Mouse (Mus musculus) layer of hippocampus, adult 18-20 months (tissue): Measurements from ENCODE around the gene Plac9b. TPM values are rescaled to one million over a fixed set of nuclear protein-coding genes. Genes with fewer than 3 reads are reported as not detected.
"Not testable (repeated sequence)": the region's sequence is repeated elsewhere in the genome, so short reads cannot be mapped to it uniquely, and the experiment has no call there.

Source experiments
- DNase-seq, 2 experiments: peaks; one replicate each; pipeline ENCODE4 v3.0.0; 2022; ENCODE audit warnings: low spot score in 2 of 2
- long read RNA-seq: library from polyadenylated mRNA; stranded (forward); transcript quantifications from one replicate; pipeline ENCODE4 v2.0.0, GENCODE M21; 2021
- total RNA-seq, 2 experiments: library from RNA; stranded (reverse); gene quantifications; 2 replicates each; pipeline ENCODE4 v1.2.3; 2021

Plac9b gene
- 1 to 10 TPM; 3.1 to 6.9 TPM for total RNA-seq
- long read RNA-seq = 0 reads

DNA sequence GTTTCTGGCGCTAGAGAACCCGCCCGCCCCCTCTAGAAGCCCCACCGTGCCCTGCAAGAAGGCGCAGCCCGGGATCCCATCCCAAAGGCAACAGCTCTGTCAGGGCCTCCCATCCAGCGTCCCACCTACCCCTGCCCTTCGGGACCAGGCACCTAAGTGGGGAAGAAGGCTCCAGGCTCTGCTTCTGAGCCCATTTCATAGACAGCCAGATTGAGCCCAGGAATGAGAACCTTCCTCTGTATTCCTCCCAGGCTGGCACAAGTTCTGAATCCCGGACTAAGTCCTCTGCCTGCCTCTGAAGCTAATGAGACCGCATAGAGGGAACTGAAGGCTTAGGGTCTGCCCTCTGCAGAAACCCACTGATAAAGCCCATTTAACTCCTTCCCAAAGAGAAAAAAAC lies at the start of gene Plac9b:
TSS of gene Plac9b (minus strand) at position 101 of the 400 bp plus-strand sequence.
- DNase-seq = not testable (repeated sequence)

DNA sequence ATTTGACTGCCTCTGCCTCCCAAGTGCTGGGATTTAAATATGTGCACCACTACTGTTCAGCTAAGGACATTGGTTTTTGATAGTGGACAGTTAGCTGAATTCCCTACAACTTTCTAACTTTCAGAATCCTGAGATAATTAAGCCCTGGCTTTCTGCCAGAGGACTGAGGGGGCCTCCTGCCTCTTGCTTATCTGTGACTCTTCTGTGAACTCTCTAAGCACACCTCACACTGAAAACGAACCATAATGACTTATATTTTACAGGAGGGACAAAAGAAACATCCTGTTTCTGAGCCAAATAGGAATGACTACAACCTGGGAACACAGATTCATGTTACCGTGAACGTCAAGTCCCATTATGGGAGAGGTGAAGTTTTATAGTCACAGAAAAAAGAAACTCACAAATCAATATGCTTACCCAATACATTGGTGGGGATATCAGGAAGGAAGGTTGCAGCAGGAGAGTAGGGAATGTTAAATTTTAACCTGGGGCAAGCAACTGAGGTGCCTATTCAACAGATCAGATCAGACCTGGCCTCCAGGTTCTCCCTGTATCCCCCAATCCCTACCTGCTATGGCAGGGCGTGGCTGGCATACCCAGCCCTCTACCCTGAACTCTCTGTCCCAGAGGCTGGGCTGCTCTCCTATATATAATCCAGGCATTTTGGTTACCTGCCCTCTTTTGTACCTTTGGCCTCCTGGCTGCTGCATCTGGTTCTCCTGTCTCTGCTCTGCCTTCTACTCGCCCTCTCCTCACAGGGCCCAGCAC lies 34.1 kb upstream of the Plac9b start:
- DNase-seq = not testable (repeated sequence)

DNA sequence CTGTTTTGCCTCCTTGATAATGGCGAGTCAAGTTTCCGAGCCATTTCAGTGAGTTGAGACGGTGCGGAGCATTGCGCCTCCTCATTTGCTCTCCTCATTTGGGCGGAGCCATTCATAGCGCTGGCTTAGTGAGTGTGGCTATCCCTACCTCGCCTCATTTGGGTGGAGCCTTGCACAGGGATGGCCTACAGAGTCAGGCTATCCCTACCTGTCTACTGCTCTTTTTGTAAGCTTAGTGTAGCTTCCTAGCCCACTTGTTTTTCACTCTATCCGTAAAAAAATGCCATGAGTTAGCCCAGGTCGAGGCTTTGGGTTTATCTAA lies 24.6 kb upstream of the Plac9b start, which contains the start of gene Tmem254b:
TSS of gene Tmem254b (minus strand) at position 116 of the 322 bp plus-strand sequence.
- DNase-seq = not testable (repeated sequence)

DNA sequence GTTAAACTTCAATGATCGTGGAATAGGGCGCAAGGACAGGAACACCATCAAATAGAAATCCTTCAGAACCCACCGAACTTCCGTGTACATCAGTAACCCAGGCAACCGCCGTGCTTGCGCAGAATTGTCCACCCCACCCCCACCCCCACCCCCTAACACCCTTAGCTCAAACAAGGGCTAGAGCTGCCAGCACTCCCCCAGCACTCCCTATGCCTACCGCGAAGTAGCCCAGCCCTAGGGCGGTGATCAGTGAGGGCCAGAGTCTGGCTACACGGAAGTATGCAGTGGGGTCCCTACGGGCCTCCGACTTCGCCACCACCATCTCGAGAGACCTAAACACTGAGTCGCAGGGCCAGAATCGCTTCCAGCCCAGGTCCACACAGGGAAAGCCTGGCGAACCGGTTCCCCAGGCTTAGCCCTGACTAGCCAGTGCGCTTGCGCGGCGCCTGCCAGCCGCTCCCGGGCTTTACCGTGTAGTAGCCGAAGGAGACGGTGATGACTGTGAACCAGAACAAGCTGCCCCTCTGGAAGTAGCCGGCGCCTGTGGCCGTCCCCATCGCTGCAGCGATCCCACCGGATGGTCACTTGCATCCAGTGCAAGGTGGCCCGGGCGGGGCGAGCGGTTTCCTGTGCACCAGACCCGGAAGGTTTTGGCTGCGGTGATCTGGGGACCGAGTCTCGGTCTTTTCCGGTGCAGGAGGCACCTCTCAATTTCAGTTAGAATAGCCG lies 24.1 kb upstream of the Plac9b start:
- DNase-seq = not testable (repeated sequence)

DNA sequence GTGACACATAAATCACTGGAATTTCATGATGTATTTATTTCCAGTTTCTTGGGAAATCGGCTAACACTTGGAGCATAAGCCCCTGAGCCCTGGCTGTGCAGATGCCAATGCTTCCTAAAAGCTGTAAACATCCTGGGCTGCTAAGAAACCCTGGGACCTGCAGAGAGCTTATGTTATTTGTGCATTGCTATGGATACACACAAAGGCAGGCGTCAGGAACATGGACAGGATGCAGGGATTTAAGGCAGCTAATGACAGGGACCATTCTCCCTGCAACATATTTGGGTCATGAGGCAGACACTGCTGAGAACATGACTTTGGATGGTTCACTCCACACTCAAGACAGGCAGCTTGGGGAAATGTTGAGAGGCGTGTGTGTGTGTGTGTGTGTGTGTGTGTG lies 15.6 kb upstream of the Plac9b start:
- not testable (repeated sequence) for DNase-seq

DNA sequence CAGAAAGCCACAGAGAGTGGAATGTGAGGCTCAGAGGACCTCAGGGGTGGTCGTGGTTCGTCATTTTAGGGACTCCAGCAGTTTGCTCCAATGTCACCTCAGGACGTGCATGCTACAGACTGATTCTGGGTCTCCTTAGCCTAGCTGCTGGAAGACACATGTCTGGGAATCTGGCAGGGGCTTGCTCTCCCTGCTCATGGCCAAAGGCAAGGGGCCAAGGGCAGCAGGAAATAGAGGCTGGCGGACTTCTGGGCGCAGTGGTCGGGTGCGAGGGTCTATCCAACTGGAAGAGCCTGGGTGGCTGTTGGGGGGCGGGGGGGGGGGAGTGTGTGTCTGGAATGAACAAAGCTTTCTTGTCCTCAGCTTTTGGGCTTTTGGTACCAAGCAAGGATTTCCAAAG lies 6.1 kb upstream of the Plac9b start:
- DNase-seq = not testable (repeated sequence)

DNA sequence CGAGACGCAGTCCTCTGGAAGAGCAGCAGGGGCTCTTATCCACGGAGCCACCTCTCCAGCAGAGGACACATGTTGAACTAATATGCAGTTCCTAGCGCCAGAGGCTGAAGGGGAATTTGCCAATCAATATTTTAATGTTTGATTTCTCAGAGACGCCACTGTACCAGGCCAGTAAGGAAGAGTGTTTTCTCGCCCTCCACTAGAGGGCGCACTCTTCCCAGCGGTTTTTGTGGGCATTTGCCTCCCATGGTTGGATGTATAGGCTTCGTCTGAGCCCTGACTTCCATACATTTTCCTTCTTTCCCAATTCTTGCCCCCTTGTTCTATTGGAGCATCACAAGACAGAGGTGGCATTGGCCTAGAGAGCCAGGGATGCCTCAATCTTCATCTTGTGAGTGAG lies 4.4 kb upstream of the Plac9b start:
- not testable (repeated sequence) for DNase-seq

DNA sequence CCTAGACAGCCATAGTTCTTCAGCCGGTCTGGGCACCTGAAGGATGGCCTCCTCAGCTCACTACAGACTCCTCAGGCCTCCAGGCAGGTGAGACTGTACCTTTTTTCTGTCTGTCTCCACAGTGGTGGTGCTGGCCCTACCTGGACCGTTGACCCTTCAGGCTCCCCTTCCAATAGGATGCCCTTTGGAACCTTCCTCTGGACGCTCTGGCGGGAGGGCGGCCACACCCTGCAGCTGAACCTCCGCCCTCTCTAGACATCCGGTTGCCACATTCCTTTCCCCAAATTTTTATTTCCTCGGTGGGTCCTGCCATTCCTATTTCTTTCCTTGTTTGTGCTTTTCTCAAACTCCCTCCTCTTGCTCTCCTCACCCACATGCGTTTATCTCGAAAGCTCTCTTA lies 620 bp downstream of the Plac9b start:
- not testable (repeated sequence) for DNase-seq

DNA sequence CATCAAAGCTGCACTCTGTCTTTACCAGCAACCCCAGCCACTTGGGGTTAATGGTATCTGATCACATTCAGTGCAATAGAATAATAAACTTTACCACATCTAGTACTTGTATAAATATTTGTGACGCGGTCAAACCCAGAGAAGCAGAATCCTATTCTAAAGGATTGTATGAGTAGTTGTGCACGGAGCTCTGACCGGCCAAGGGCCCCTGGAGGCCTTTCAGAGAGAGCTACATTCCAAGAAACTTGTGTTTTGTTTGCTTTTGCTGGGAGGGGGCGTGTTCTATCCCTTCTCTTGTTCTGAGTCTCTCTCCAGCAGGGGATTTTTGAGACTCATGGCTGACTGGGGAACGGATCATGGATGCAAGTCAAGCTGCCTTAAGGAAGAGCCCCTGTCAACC lies 7.3 kb downstream of the Plac9b start:
- not testable (repeated sequence) for DNase-seq

DNA sequence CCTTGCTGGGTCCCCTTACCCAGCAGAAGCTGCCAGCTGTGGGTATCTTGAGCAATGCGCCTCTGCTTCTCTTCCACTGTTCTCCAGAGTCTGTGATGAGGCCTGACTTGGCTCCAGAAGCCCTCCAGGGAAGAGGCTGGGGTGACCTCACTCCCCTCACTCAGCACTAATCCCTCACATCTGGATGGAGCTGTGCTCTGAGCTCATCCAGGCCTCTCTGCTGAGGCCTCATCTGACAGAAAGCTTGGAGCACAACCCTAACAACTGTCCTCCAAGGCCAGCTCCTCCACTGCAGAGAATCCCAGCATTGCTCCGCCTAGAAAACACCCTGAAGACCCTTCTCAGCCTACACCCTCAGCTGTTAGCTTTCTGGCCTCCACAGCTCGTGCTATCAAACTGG lies 8.3 kb downstream of the Plac9b start:
- DNase-seq = not testable (repeated sequence)

DNA sequence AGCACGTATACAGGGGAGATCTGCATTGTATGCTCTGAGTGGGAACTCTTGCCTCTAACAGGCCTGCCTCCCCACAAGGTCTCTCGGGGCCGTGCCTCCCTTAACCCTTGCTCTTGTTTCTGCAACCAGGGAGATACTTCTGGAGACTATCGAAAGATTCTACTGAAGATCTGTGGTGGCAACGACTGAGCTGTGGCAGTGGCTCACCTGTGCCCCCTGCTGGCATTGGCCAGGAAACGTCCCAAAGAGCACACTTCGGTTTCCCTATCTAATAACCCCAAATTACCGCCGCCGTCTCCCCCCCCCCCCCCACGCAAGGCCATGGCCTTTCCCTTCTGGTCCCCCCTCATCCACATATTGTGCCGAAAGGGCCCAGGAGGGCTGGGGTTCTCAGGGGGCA lies 17.0 kb downstream of the Plac9b start:
- DNase-seq = not testable (repeated sequence)

DNA sequence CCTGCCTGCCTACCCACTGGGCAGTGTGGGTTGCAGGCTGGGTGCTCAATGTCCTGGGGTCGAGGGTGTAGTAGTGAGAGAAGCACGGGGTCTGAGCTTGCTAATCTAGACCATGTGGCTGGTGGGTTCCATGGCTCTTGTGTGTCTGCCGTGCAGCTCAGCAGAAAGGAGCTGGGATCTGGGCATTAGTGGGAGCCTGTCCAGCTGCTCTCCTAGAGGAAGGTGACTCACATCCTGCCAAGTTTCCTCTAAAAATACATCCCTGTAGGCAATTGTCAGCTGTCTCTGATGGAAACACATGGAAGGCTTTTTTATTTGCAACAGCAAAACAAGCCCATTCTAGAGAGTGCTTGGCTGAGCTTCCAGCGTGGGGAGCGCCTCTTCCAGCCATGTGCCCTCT lies 19.9 kb downstream of the Plac9b start:
- DNase-seq = not testable (repeated sequence)

DNA sequence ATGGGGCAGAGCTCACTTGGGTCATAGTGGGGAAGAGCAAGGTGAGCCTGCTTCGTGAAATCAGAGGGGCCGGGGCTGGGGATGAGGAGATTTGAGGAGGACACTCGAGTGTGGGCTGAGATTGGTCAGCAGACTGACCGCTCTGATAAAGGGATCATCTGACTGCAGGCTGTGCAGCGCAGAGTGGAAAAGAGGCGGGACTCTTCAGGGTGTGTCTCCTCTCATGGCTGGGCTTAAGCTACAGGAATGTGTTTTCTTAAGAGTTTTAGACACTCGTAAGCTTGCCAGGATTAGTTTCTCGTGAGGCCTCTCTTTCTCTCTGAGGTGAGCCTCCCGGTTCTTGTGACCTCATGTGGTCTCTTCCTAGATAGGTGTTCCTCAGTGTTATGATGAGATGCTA lies 21.1 kb downstream of the Plac9b start:
- DNase-seq = not testable (repeated sequence)

DNA sequence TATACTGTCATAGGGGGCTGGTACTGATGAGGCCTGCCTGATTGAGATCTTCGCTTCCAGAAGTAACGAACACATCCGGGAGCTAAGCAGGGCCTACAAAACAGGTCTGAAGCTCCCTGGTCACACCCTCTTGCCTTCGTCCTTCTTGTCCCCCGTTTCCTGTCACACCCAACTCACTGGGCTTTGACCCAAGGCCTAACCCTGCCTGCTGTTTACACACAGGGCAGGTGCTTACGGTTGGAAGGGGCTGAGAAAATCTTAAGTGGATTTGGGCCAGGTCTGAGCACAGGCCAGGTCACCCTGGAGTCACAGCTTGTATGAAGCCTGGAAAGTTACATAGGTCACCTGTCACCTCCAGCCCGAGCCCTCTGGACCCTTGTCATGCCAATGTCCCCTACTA lies 26.2 kb downstream of the Plac9b start:
- not testable (repeated sequence) for DNase-seq

DNA sequence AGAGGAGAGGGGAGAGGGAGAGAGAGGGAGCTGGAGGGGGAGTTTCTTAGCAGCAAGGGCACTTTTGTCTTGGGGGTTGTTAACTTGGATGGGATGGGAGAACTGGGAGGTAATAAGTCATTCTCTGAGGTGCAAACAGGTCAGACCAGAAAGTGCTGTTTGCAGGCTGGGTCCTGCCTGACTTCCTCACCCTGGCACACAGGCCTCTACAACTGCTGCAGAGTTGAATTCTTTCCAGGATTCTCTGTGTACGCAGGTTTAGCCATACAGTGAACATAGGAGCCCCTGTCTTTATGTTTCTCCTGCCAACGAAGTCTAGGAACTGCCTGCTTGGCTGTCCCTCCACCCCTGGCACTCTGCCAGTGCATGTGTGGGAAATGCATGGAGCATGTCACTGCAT lies 35.2 kb downstream of the Plac9b start:
- DNase-seq = not testable (repeated sequence)

DNA sequence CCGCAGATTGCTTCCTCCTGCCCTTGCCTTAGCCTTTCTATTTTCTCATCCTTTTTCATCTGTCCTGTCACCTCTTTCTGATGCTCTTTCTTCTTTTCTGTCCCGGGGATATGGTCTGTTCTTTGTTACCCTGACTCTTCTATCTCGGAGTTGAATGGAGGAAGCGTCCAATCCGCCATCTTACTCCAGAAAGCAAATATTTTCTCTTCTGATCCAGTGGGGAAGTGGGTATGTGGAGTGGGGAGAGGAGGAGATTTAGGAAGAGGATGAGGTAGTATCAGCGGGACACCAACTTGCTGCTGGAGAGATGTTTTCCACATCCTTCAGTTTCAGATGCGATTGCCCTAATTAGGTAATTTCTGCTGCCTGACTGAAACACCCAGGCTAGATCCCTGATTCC lies 63.2 kb downstream of the Plac9b start:
- DNase-seq = not testable (repeated sequence)

DNA sequence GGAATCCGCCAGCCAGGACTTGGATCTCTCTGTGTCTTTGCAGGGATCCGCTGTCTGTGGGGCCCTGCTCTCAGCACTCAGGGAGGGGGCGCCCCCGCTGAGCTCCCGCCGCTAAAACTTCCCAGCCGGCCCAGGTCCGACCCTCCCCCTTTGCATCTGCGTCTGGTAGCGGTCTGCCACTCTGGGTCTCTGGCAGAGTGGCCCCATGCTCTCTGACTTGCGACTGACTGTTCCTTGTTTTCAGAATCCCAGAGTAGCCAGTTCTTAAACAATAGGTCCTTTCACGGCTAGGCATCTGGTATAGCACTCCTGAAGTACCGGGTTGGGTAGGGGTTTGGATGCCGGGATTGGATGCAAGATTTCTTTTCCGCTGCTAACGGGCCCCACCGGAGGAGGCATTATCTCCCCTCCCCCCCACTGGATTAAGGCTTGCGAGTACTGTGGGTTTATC lies 63.7 kb downstream of the Plac9b start:
- not testable (repeated sequence) for DNase-seq

DNA sequence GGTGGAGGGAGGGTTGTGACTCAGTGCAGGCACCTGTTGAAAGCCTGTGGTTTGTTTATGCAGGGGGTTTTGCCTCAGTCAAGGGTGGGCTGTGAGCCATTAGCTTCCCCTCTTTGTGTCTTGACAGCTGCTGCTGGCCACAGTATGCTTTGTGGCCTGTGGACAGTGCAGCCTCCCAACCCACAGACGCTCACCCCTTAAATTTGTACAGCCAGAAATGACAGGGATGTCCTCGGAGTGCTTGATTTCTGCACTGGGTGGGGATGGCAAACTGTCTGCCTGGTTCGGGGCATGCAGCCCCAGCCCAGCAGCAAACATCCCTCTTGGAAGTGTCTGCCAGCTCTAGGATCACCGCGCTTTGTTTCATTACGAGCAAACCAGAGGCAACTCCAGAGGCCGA lies 64.1 kb downstream of the Plac9b start, which contains the start of gene Duxbl2:
TSS of gene Duxbl2 (plus strand) at position 200 of the 400 bp plus-strand sequence.
- not testable (repeated sequence) for DNase-seq
